Mouse (Mus musculus): ENCODE results near the gene F12. TPM values are rescaled to one million over a fixed set of nuclear protein-coding genes. Genes with fewer than 3 reads are reported as not detected.

Gene F12
- polyA plus RNA-seq, 1 experiment: 0.64 TPM

GRCm38 (mm10) chr13:55398088-55398487 is 28.5 kb downstream of the F12 start, which contains the start of gene Slc34a1:
TSS of gene Slc34a1 (plus strand) at chr13:55398187.
- TF ChIP-seq CTCF (IDR thresholded peaks at IDR 0.05; ENCODE audit: extremely low read depth, insufficient read depth, insufficient read length, insufficient replicate concordance): no peak
- TF ChIP-seq POLR2A (IDR thresholded peaks at IDR 0.05; ENCODE audit: low read depth, low read length): no peak
- no peak within 1 kb of the TSS for H3K4me3 ChIP-seq (ENCODE audit: extremely low read depth, insufficient read depth, insufficient read length)
- H3K27ac ChIP-seq (ENCODE audit: insufficient read depth, low read length): no peak within 1 kb of the TSS
- 48% methylated on average over 1 of the region's 1 CpGs for WGBS
- H3K4me1 ChIP-seq (ENCODE audit: control insufficient read depth, insufficient read depth, insufficient read length): no peaks in the 10 kb centered on the region
- DNase-seq (ENCODE audit: low read depth in 1 of 2, low spot score in 2 of 2): no peak
- H3K27me3 ChIP-seq (ENCODE audit: control insufficient read depth, insufficient read depth, low read length): no peaks in the 10 kb centered on the region
- no peaks in the 10 kb centered on the region for H3K36me3 ChIP-seq (ENCODE audit: control insufficient read depth, insufficient read depth, low read length)

GRCm38 (mm10) chr13:55392933-55393332 is 33.7 kb downstream of the F12 start:
- Histone ChIP-seq H3K27me3 (ENCODE audit: control insufficient read depth, insufficient read depth, low read length) (no peaks in the 10 kb centered on the region), H3K27ac (ENCODE audit: insufficient read depth, low read length) (no peak overlapping the region), H3K4me1 (ENCODE audit: control insufficient read depth, insufficient read depth, insufficient read length) (0 out of 2 replicates have a peak, but pooled peaks cover 2% of the 10 kb centered on the region), H3K36me3 (ENCODE audit: control insufficient read depth, insufficient read depth, low read length) (no peaks in the 10 kb centered on the region), H3K4me3 (ENCODE audit: extremely low read depth, insufficient read depth, insufficient read length) (no peak overlapping the region)
- 79% methylated on average over 4 of the region's 4 CpGs for WGBS
- no peak for DNase-seq (ENCODE audit: low read depth in 1 of 2, low spot score in 2 of 2)
- TF ChIP-seq CTCF (IDR thresholded peaks at IDR 0.05; ENCODE audit: extremely low read depth, insufficient read depth, insufficient read length, insufficient replicate concordance) (peak; percentile 8; the same call in 1 of the 2 replicates), POLR2A (IDR thresholded peaks at IDR 0.05; ENCODE audit: low read depth, low read length) (no peak)

- 0 out of 2 replicates have a peak, but pooled peaks cover 2% of the 10 kb centered on the region for H3K4me1 ChIP-seq (ENCODE audit: control insufficient read depth, insufficient read depth, insufficient read length)
- DNase-seq (ENCODE audit: low read depth in 1 of 2, low spot score in 2 of 2): no peak
- H3K4me3 ChIP-seq (ENCODE audit: extremely low read depth, insufficient read depth, insufficient read length): no peak overlapping the region
- H3K27ac ChIP-seq (ENCODE audit: insufficient read depth, low read length): no peak overlapping the region
- H3K27me3 ChIP-seq (ENCODE audit: control insufficient read depth, insufficient read depth, low read length): no peaks in the 10 kb centered on the region
- no peaks in the 10 kb centered on the region for H3K36me3 ChIP-seq (ENCODE audit: control insufficient read depth, insufficient read depth, low read length)
- TF ChIP-seq CTCF (IDR thresholded peaks at IDR 0.05; ENCODE audit: extremely low read depth, insufficient read depth, insufficient read length, insufficient replicate concordance) (no peak), POLR2A (IDR thresholded peaks at IDR 0.05; ENCODE audit: low read depth, low read length) (no peak)
- 64% methylated on average over 1 of the region's 1 CpGs for WGBS
Measured at GRCm38 (mm10) chr13:55391626-55392029, 35.0 kb downstream of the F12 start.

GRCm38 (mm10) chr13:55390644-55391043 is 35.9 kb downstream of the F12 start:
- Histone ChIP-seq H3K36me3 (ENCODE audit: control insufficient read depth, insufficient read depth, low read length) (peaks cover 4% of the 10 kb centered on the region), H3K27me3 (ENCODE audit: control insufficient read depth, insufficient read depth, low read length) (no peaks in the 10 kb centered on the region), H3K27ac (ENCODE audit: insufficient read depth, low read length) (no peak overlapping the region), H3K4me3 (ENCODE audit: extremely low read depth, insufficient read depth, insufficient read length) (no peak overlapping the region), H3K4me1 (ENCODE audit: control insufficient read depth, insufficient read depth, insufficient read length) (0 out of 2 replicates have a peak, but pooled peaks cover 2% of the 10 kb centered on the region)
- TF ChIP-seq POLR2A (IDR thresholded peaks at IDR 0.05; ENCODE audit: low read depth, low read length) (no peak), CTCF (IDR thresholded peaks at IDR 0.05; ENCODE audit: extremely low read depth, insufficient read depth, insufficient read length, insufficient replicate concordance) (no peak)
- WGBS: 80% methylated on average over 3 of the region's 3 CpGs
- no peak for DNase-seq (ENCODE audit: low read depth in 1 of 2, low spot score in 2 of 2)

- 85% methylated on average over 4 of the region's 4 CpGs for WGBS
- H3K4me1 ChIP-seq (ENCODE audit: control insufficient read depth, insufficient read depth, insufficient read length): no peaks in the 10 kb centered on the region
- no peaks in the 10 kb centered on the region for H3K27me3 ChIP-seq (ENCODE audit: control insufficient read depth, insufficient read depth, low read length)
- DNase-seq (ENCODE audit: low read depth in 1 of 2, low spot score in 2 of 2): no peak
- no peak for TF ChIP-seq CTCF (IDR thresholded peaks at IDR 0.05; ENCODE audit: extremely low read depth, insufficient read depth, insufficient read length, insufficient replicate concordance)
- no peak for TF ChIP-seq POLR2A (IDR thresholded peaks at IDR 0.05; ENCODE audit: low read depth, low read length)
- H3K36me3 ChIP-seq (ENCODE audit: control insufficient read depth, insufficient read depth, low read length): peaks cover 63% of the 10 kb centered on the region
- H3K4me3 ChIP-seq (ENCODE audit: extremely low read depth, insufficient read depth, insufficient read length): no peak overlapping the region
- H3K27ac ChIP-seq (ENCODE audit: insufficient read depth, low read length): no peak overlapping the region
Measured at GRCm38 (mm10) chr13:55381790-55382189, 44.8 kb downstream of the F12 start.

GRCm38 (mm10) chr13:55378907-55379580 is 47.5 kb downstream of the F12 start:
- Histone ChIP-seq H3K36me3 (ENCODE audit: control insufficient read depth, insufficient read depth, low read length) (peaks cover 56% of the 10 kb centered on the region), H3K4me3 (ENCODE audit: extremely low read depth, insufficient read depth, insufficient read length) (no peak overlapping the region), H3K27me3 (ENCODE audit: control insufficient read depth, insufficient read depth, low read length) (no peaks in the 10 kb centered on the region), H3K27ac (ENCODE audit: insufficient read depth, low read length) (no peak overlapping the region), H3K4me1 (ENCODE audit: control insufficient read depth, insufficient read depth, insufficient read length) (peaks cover 2% of the 10 kb centered on the region; the same call in 1 of the 2 replicates)
- no peak for DNase-seq (ENCODE audit: low read depth in 1 of 2, low spot score in 2 of 2)
- TF ChIP-seq CTCF (IDR thresholded peaks at IDR 0.05; ENCODE audit: extremely low read depth, insufficient read depth, insufficient read length, insufficient replicate concordance) (no peak), POLR2A (IDR thresholded peaks at IDR 0.05; ENCODE audit: low read depth, low read length) (no peak)
- WGBS: 94% methylated on average over 32 of the region's 32 CpGs

- WGBS: 79% methylated on average over 2 of the region's 2 CpGs
- no peaks in the 10 kb centered on the region for H3K27me3 ChIP-seq (ENCODE audit: control insufficient read depth, insufficient read depth, low read length)
- DNase-seq (ENCODE audit: low read depth in 1 of 2, low spot score in 2 of 2): no peak
- H3K4me1 ChIP-seq (ENCODE audit: control insufficient read depth, insufficient read depth, insufficient read length): peaks cover 29% of the 10 kb centered on the region; the same call in 1 of the 2 replicates
- peaks cover 27% of the 10 kb centered on the region for H3K36me3 ChIP-seq (ENCODE audit: control insufficient read depth, insufficient read depth, low read length)
- H3K4me3 ChIP-seq (ENCODE audit: extremely low read depth, insufficient read depth, insufficient read length): no peak overlapping the region
- H3K27ac ChIP-seq (ENCODE audit: insufficient read depth, low read length): no peak overlapping the region
- no peak for TF ChIP-seq CTCF (IDR thresholded peaks at IDR 0.05; ENCODE audit: extremely low read depth, insufficient read depth, insufficient read length, insufficient replicate concordance)
- no peak for TF ChIP-seq POLR2A (IDR thresholded peaks at IDR 0.05; ENCODE audit: low read depth, low read length)
Measured at GRCm38 (mm10) chr13:55375877-55376276, 50.7 kb downstream of the F12 start.

Data from spleen, adult 2 months (tissue).